Mouse (Mus musculus): ENCODE measurements around the gene Ankrd23. TPM values are rescaled to one million over a fixed set of nuclear protein-coding genes. Genes with fewer than 3 reads are reported as not detected.

Ankrd23 gene
- polyA plus RNA-seq, 1 experiment, result 5.8 TPM

GRCm38 (mm10) chr1:36563197-36563596, 26.5 kb upstream of the Ankrd23 start:
- no peak overlapping the region for H3K4me3 ChIP-seq (ENCODE audit: low read depth, low read length)
- 89% methylated on average over 2 of the region's 2 CpGs for WGBS
- H3K27me3 ChIP-seq (ENCODE audit: control insufficient read depth, insufficient read depth, low read length), result 0 out of 2 replicates have a peak, but pooled peaks cover 4% of the 10 kb centered on the region
- H3K4me1 ChIP-seq (ENCODE audit: control insufficient read depth, insufficient read depth, insufficient read length, low read length), result peaks cover 8% of the 10 kb centered on the region
- TF ChIP-seq CTCF (IDR thresholded peaks at IDR 0.05; ENCODE audit: extremely low read depth, insufficient read length, insufficient replicate concordance, low read depth, low read length), result no peak
- TF ChIP-seq POLR2A (IDR thresholded peaks at IDR 0.05; ENCODE audit: low read depth, low read length), result no peak
- H3K27ac ChIP-seq (ENCODE audit: insufficient read depth, low read depth, low read length), result no peak overlapping the region
- no peaks in the 10 kb centered on the region for H3K36me3 ChIP-seq (ENCODE audit: control insufficient read depth, insufficient read depth, low read length)

GRCm38 (mm10) chr1:36562388-36562787, 25.7 kb upstream of the Ankrd23 start:
- H3K4me3 ChIP-seq (ENCODE audit: low read depth, low read length), result no peak overlapping the region
- peaks cover 8% of the 10 kb centered on the region for H3K4me1 ChIP-seq (ENCODE audit: control insufficient read depth, insufficient read depth, insufficient read length, low read length)
- H3K27ac ChIP-seq (ENCODE audit: insufficient read depth, low read depth, low read length), result no peak overlapping the region
- no peaks in the 10 kb centered on the region for H3K36me3 ChIP-seq (ENCODE audit: control insufficient read depth, insufficient read depth, low read length)
- 0 out of 2 replicates have a peak, but pooled peaks cover 6% of the 10 kb centered on the region for H3K27me3 ChIP-seq (ENCODE audit: control insufficient read depth, insufficient read depth, low read length)
- 82% methylated on average over 4 of the region's 4 CpGs for WGBS
- TF ChIP-seq CTCF (IDR thresholded peaks at IDR 0.05; ENCODE audit: extremely low read depth, insufficient read length, insufficient replicate concordance, low read depth, low read length), result no peak

- H3K27ac ChIP-seq (ENCODE audit: insufficient read depth, low read depth, low read length), result no peak overlapping the region
- WGBS, result 85% methylated on average over 6 of the region's 6 CpGs
- peaks cover 12% of the 10 kb centered on the region for H3K27me3 ChIP-seq (ENCODE audit: control insufficient read depth, insufficient read depth, low read length)
- no peaks in the 10 kb centered on the region for H3K36me3 ChIP-seq (ENCODE audit: control insufficient read depth, insufficient read depth, low read length)
- H3K4me1 ChIP-seq (ENCODE audit: control insufficient read depth, insufficient read depth, insufficient read length, low read length), result peaks cover 12% of the 10 kb centered on the region
- no peak overlapping the region for H3K4me3 ChIP-seq (ENCODE audit: low read depth, low read length)
- no peak for TF ChIP-seq POLR2A (IDR thresholded peaks at IDR 0.05; ENCODE audit: low read depth, low read length)
- no peak for TF ChIP-seq CTCF (IDR thresholded peaks at IDR 0.05; ENCODE audit: extremely low read depth, insufficient read length, insufficient replicate concordance, low read depth, low read length)
These were observed 24.2 kb upstream of the Ankrd23 start for GRCm38 (mm10) chr1:36560903-36561302.

- Histone ChIP-seq H3K36me3 (ENCODE audit: control insufficient read depth, insufficient read depth, low read length) (no peaks in the 10 kb centered on the region), H3K27ac (ENCODE audit: insufficient read depth, low read depth, low read length) (no peak overlapping the region), H3K27me3 (ENCODE audit: control insufficient read depth, insufficient read depth, low read length) (peaks cover 12% of the 10 kb centered on the region), H3K4me3 (ENCODE audit: low read depth, low read length) (no peak overlapping the region), H3K4me1 (ENCODE audit: control insufficient read depth, insufficient read depth, insufficient read length, low read length) (peaks cover 12% of the 10 kb centered on the region)
- whole genome bisulfite sequencing, result 78% methylated on average over 5 of the region's 5 CpGs
- TF ChIP-seq POLR2A (IDR thresholded peaks at IDR 0.05; ENCODE audit: low read depth, low read length) (no peak), CTCF (IDR thresholded peaks at IDR 0.05; ENCODE audit: extremely low read depth, insufficient read length, insufficient replicate concordance, low read depth, low read length) (no peak)
These were observed 23.2 kb upstream of the Ankrd23 start for GRCm38 (mm10) chr1:36559888-36560287.

GRCm38 (mm10) chr1:36559256-36559655, 22.6 kb upstream of the Ankrd23 start:
- no peak for TF ChIP-seq CTCF (IDR thresholded peaks at IDR 0.05; ENCODE audit: extremely low read depth, insufficient read length, insufficient replicate concordance, low read depth, low read length)
- TF ChIP-seq POLR2A (IDR thresholded peaks at IDR 0.05; ENCODE audit: low read depth, low read length), result no peak
- H3K27me3 ChIP-seq (ENCODE audit: control insufficient read depth, insufficient read depth, low read length), result peaks cover 12% of the 10 kb centered on the region
- 59% methylated on average over 4 of the region's 4 CpGs for WGBS
- peaks cover 11% of the 10 kb centered on the region for H3K4me1 ChIP-seq (ENCODE audit: control insufficient read depth, insufficient read depth, insufficient read length, low read length)
- H3K27ac ChIP-seq (ENCODE audit: insufficient read depth, low read depth, low read length), result no peak overlapping the region
- no peaks in the 10 kb centered on the region for H3K36me3 ChIP-seq (ENCODE audit: control insufficient read depth, insufficient read depth, low read length)
- no peak overlapping the region for H3K4me3 ChIP-seq (ENCODE audit: low read depth, low read length)

- peaks cover 12% of the 10 kb centered on the region for H3K27me3 ChIP-seq (ENCODE audit: control insufficient read depth, insufficient read depth, low read length)
These were observed 21.6 kb upstream of the Ankrd23 start, which contains the start of gene Sema4c for GRCm38 (mm10) chr1:36558031-36558993. Gene Sema4c, minus strand, starts transcription at chr1:36558349.

GRCm38 (mm10) chr1:36557457-36558011, 20.9 kb upstream of the Ankrd23 start:
- no peaks in the 10 kb centered on the region; the same call in 1 of the 2 replicates for H3K36me3 ChIP-seq (ENCODE audit: control insufficient read depth, insufficient read depth, low read length)
- H3K27ac ChIP-seq (ENCODE audit: insufficient read depth, low read depth, low read length), result peak overlapping the region; percentile 73
- WGBS, result under 1% methylated on average over 48 of the region's 48 CpGs

More at GRCm38 (mm10) chr1:36558031-36558993, 21.6 kb upstream of the Ankrd23 start, which contains the start of gene Sema4c:
- no peaks in the 10 kb centered on the region for H3K36me3 ChIP-seq (ENCODE audit: control insufficient read depth, insufficient read depth, low read length)
- peak within 1 kb of the TSS; percentile 73 for H3K4me3 ChIP-seq (ENCODE audit: low read depth, low read length)
- H3K27ac ChIP-seq (ENCODE audit: insufficient read depth, low read depth, low read length), result peak within 1 kb of the TSS; percentile 73
- H3K4me1 ChIP-seq (ENCODE audit: control insufficient read depth, insufficient read depth, insufficient read length, low read length), result peaks cover 6% of the 10 kb centered on the region
- 2% methylated on average over 69 of the region's 69 CpGs for WGBS
- TF ChIP-seq CTCF (IDR thresholded peaks at IDR 0.05; ENCODE audit: extremely low read depth, insufficient read length, insufficient replicate concordance, low read depth, low read length) (no peak), POLR2A (IDR thresholded peaks at IDR 0.05; ENCODE audit: low read depth, low read length) (no peak)

More at GRCm38 (mm10) chr1:36557457-36558011, 20.9 kb upstream of the Ankrd23 start:
- Histone ChIP-seq H3K4me3 (ENCODE audit: low read depth, low read length) (peak overlapping the region; percentile 73), H3K4me1 (ENCODE audit: control insufficient read depth, insufficient read depth, insufficient read length, low read length) (peaks cover 5% of the 10 kb centered on the region; the same call in 1 of the 2 replicates), H3K27me3 (ENCODE audit: control insufficient read depth, insufficient read depth, low read length) (peaks cover 12% of the 10 kb centered on the region)
- TF ChIP-seq POLR2A (IDR thresholded peaks at IDR 0.05; ENCODE audit: low read depth, low read length), result no peak
- TF ChIP-seq CTCF (IDR thresholded peaks at IDR 0.05; ENCODE audit: extremely low read depth, insufficient read length, insufficient replicate concordance, low read depth, low read length), result no peak
